Mouse (Mus musculus): ENCODE measurements at regions not wholly inside any gene's neighbourhood (a gene's known extent, or its start where the extent isn't known, plus 50 kb on each side); places are given as distances from the start of the nearest gene placed in this dataset.

DNA sequence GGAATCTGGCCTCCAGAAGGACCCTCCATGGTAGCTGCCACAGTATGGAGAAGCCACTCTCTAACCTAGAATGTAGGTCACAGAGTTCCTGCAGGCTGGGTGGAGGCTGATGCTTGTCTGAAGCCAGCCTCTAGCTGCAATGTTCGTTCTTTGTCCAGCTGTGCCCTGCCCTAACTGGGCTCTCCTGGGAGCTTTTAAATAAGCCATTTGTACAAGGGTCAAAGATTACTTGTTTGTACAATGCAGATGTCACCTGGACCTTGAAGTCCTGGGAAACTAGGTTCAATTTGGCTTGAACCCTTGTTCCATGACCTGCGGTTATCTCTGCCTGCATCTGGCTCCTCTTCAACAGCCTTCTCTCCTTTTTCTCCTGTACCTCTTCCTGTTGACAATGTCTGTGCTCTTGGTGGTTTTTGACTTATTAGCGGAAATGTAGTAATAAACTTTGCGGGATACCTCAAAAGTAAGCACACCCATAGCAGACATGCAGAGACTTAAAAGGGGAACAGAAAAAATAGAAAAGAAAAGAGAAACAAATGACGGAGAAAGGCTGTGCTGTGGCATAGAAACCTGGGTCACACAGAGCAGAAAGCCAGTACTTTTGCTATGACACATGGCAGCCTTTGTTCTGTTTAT lies 163.1 kb upstream of the Tgfbr2 start:
- Histone ChIP-seq H3K27me3 (ENCODE audit: control insufficient read depth, insufficient read depth, low read length) (no peaks in the 10 kb centered on the region), H3K27ac (replicated peaks; ENCODE audit: insufficient read depth, low read depth, low read length) (no peak overlapping the region), H3K79me2 (ENCODE audit: control insufficient read depth, insufficient read depth, low read length) (no peaks in the 10 kb centered on the region), H3K36me3 (ENCODE audit: control insufficient read depth, insufficient read depth, low read length) (no peaks in the 10 kb centered on the region), H3K4me3 (ENCODE audit: insufficient read depth, low read depth, low read length) (no peak overlapping the region), H3K9ac (ENCODE audit: low read depth, low read length) (no peak overlapping the region), H3K4me1 (ENCODE audit: control insufficient read depth, insufficient read depth, low read length) (peaks cover 9% of the 10 kb centered on the region)
- DNase-seq (ENCODE audit: extremely low read depth, low read depth, low spot score) = peak; percentile 99
- 22% methylated on average over 5 of the region's 5 CpGs for WGBS
- TF ChIP-seq POLR2A (IDR thresholded peaks at IDR 0.05; ENCODE audit: extremely low read depth, insufficient read depth, low read length) (no peak), CTCF (IDR thresholded peaks at IDR 0.05; ENCODE audit: low read depth, low read length) (no peak)

DNA sequence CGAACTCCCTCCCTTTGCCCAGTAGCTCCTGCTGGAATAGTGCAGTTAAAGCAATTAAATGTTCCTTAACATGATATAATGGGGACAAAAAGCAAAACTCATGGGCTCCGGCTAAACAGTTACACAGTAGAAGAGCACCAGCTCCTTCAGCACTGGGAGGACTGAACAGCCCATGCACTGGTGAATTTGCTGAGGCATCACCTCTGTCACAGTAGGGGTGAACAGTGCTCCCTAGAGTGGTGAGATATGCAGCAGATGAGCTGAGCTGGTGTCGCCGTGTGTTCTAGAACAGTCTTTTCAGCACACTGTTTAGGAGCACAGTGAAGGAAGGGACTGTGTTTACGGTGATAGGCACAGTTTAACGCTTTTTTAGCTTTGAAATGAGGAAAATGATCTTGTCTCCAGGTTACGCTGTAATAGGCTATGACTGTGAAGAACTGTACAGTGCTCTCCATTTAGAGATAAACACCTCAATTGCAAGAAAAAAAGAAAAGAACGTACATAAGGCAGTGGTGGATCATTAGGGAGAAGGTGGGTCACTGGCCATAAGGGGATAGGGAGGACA lies 162.4 kb upstream of the Tgfbr2 start:
- DNase-seq (ENCODE audit: extremely low read depth, low read depth, low spot score) = no peak
- Histone ChIP-seq H3K9ac (ENCODE audit: low read depth, low read length) (no peak overlapping the region), H3K4me3 (ENCODE audit: insufficient read depth, low read depth, low read length) (no peak overlapping the region), H3K4me1 (ENCODE audit: control insufficient read depth, insufficient read depth, low read length) (peaks cover 9% of the 10 kb centered on the region), H3K36me3 (ENCODE audit: control insufficient read depth, insufficient read depth, low read length) (no peaks in the 10 kb centered on the region), H3K27ac (replicated peaks; ENCODE audit: insufficient read depth, low read depth, low read length) (no peak overlapping the region), H3K79me2 (ENCODE audit: control insufficient read depth, insufficient read depth, low read length) (no peaks in the 10 kb centered on the region), H3K27me3 (ENCODE audit: control insufficient read depth, insufficient read depth, low read length) (no peaks in the 10 kb centered on the region)
- no peak for TF ChIP-seq POLR2A (IDR thresholded peaks at IDR 0.05; ENCODE audit: extremely low read depth, insufficient read depth, low read length)
- no peak for TF ChIP-seq CTCF (IDR thresholded peaks at IDR 0.05; ENCODE audit: low read depth, low read length)
- 92% methylated on average over 8 of the region's 8 CpGs for WGBS

DNA sequence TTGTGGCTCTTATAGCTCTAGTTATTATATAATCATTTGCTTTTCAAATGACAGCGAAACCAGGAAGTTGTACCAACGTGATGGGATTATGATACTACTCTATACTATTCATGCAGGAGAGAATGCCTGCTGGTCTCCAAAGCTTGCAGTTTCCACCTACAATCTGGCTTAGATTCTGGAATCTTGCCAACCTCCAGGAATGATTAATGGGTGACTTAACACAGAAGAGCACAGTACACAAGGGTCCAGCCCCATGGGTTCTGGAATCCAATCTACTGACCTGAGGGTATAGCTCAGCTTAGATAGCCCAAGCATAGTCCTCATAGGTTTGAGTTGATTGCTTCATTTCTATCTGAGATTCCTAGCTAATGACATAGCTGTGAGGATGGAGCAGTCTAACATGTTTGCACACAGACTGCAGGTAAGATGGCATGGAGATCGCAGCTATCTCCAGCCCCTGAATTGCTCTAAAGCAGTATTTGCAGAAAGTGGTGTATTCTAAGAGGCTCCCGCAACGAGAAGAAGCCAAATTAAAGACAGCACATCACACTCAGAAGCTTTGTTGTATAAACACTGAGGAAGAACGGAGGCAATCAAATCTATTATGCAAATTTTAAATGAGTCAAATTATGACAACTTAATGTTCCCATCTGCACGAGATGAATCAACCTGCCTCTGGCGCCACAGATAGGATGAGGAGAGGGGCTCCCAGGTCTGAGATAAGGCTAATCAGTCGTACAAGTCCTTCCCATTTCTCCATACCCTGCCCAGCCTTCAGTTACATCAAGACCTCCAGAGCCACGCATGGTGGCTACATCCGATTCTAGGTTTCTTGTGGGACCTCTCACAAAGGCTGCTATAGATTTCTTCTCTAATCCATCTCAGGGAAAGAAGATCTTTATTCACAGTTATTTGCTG lies 160.7 kb upstream of the Tgfbr2 start:
- peak; percentile 66 for DNase-seq (ENCODE audit: extremely low read depth, low read depth, low spot score)
- Histone ChIP-seq H3K27ac (replicated peaks; ENCODE audit: insufficient read depth, low read depth, low read length) (no peak overlapping the region), H3K9ac (ENCODE audit: low read depth, low read length) (no peak overlapping the region), H3K27me3 (ENCODE audit: control insufficient read depth, insufficient read depth, low read length) (no peaks in the 10 kb centered on the region), H3K36me3 (ENCODE audit: control insufficient read depth, insufficient read depth, low read length) (no peaks in the 10 kb centered on the region), H3K4me1 (ENCODE audit: control insufficient read depth, insufficient read depth, low read length) (peaks cover 9% of the 10 kb centered on the region), H3K4me3 (ENCODE audit: insufficient read depth, low read depth, low read length) (no peak overlapping the region), H3K79me2 (ENCODE audit: control insufficient read depth, insufficient read depth, low read length) (no peaks in the 10 kb centered on the region)
- TF ChIP-seq POLR2A (IDR thresholded peaks at IDR 0.05; ENCODE audit: extremely low read depth, insufficient read depth, low read length) (no peak), CTCF (IDR thresholded peaks at IDR 0.05; ENCODE audit: low read depth, low read length) (no peak)
- 94% methylated on average over 11 of the region's 11 CpGs for WGBS

DNA sequence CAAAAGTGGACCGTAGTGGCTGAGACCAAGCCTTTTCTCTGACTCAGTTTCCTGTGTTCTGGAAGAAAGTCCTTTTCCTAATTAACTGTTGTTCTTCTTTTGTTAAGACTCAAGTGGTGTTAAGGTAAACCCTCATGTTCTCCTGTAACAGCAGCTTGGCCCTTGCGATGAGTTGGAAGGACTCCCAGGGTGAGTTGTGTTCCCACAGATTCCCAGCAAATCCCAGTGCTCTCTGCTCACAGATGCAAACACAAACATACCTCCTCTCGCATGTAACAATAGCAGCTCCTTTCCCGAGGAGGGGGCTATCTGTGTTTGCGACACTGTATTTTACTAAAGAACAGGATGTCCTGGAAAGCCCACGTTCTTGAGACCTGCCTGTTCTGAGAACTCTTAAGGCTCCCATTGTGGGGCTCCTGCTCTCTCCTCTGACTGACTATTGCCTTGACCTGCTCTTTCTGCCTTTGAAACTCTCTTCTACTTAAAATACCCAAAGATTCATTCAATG lies 158.8 kb upstream of the Tgfbr2 start:
- H3K27ac ChIP-seq (replicated peaks; ENCODE audit: insufficient read depth, low read depth, low read length) = no peak overlapping the region

DNA sequence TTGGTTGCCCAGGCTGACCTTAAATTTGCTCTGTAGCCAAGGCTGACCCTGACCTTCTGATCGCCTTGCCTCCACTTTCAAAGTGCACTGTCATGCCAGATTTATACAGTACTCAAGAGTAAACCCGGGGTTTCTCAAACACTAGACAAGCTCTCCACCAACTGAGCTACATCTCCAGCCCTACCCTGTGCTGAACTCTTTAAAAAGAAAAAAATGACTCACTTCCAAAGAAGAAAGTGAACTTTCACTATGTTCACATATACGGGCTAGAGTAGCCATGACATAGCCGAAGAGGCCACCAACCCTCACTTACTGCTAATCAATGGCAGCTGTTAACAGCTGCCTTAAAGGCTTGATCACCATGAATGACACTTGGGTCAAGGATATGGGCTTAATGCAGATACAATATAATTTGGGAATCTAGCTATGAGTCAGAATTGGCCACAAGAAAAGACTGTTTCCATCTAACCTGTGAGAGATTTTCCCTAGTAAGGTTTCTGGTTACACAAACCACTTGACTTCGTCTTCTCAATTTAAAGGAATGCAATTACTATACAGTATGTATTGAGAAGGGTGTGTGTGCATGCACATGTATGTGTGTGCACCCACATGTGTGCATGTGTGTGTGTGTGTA lies 157.4 kb upstream of the Tgfbr2 start:
- Histone ChIP-seq H3K4me3 (ENCODE audit: insufficient read depth, low read depth, low read length) (no peak overlapping the region), H3K9ac (ENCODE audit: low read depth, low read length) (no peak overlapping the region), H3K4me1 (ENCODE audit: control insufficient read depth, insufficient read depth, low read length) (peaks cover 5% of the 10 kb centered on the region), H3K27me3 (ENCODE audit: control insufficient read depth, insufficient read depth, low read length) (no peaks in the 10 kb centered on the region), H3K79me2 (ENCODE audit: control insufficient read depth, insufficient read depth, low read length) (no peaks in the 10 kb centered on the region), H3K27ac (replicated peaks; ENCODE audit: insufficient read depth, low read depth, low read length) (no peak overlapping the region), H3K36me3 (ENCODE audit: control insufficient read depth, insufficient read depth, low read length) (no peaks in the 10 kb centered on the region)
- TF ChIP-seq POLR2A (IDR thresholded peaks at IDR 0.05; ENCODE audit: extremely low read depth, insufficient read depth, low read length) = no peak
- TF ChIP-seq CTCF (IDR thresholded peaks at IDR 0.05; ENCODE audit: low read depth, low read length) = no peak
- WGBS = 62% methylated on average over 5 of the region's 5 CpGs
- peak; percentile 81 for DNase-seq (ENCODE audit: extremely low read depth, low read depth, low spot score)

More for the DNA sequence above, 158.8 kb upstream of the Tgfbr2 start:
- TF ChIP-seq CTCF (IDR thresholded peaks at IDR 0.05; ENCODE audit: low read depth, low read length) = no peak
- TF ChIP-seq POLR2A (IDR thresholded peaks at IDR 0.05; ENCODE audit: extremely low read depth, insufficient read depth, low read length) = no peak
- peaks cover 9% of the 10 kb centered on the region for H3K4me1 ChIP-seq (ENCODE audit: control insufficient read depth, insufficient read depth, low read length)
- H3K36me3 ChIP-seq (ENCODE audit: control insufficient read depth, insufficient read depth, low read length) = no peaks in the 10 kb centered on the region
- no peak overlapping the region for H3K9ac ChIP-seq (ENCODE audit: low read depth, low read length)
- DNase-seq (ENCODE audit: extremely low read depth, low read depth, low spot score) = peak; percentile 47
- H3K27me3 ChIP-seq (ENCODE audit: control insufficient read depth, insufficient read depth, low read length) = no peaks in the 10 kb centered on the region
- WGBS = 74% methylated on average over 6 of the region's 6 CpGs
- H3K4me3 ChIP-seq (ENCODE audit: insufficient read depth, low read depth, low read length) = no peak overlapping the region
- H3K79me2 ChIP-seq (ENCODE audit: control insufficient read depth, insufficient read depth, low read length) = no peaks in the 10 kb centered on the region
